Mouse (Mus musculus) hindbrain, embryonic 16.5 days (tissue): Measurements from ENCODE around the gene Uhrf1. TPM values are rescaled to one million over a fixed set of nuclear protein-coding genes. Genes with fewer than 3 reads are reported as not detected.

ENCODE experiments used
- ATAC-seq: fragments of 200-750 bp; cut with Nextera tagmentation; 2 replicates; pipeline ENCODE4 v1.8.0; 2017; ENCODE audit warnings: moderate TSS enrichment, moderate library complexity
- H3K27ac ChIP-seq: fragments of 300-500 bp; sonication (generic); 2 replicates; pipeline ENCODE4 v1.5.1; 2014; ENCODE audit warnings: low read depth, mild to moderate bottlenecking, control low read depth, low read length, moderate library complexity
- H3K27me3 ChIP-seq: fragments of 300-500 bp; sonication (generic); replicated peaks from 2 replicates; pipeline ENCODE4 v1.6.1; 2014; ENCODE audit warnings: low read length; ENCODE audit not compliant: control insufficient read depth, insufficient read depth
- H3K36me3 ChIP-seq: fragments of 300-500 bp; sonication (generic); 2 replicates; pipeline ENCODE4 v1.6.1; 2014; ENCODE audit warnings: mild to moderate bottlenecking, low read length, moderate library complexity, mixed read lengths; ENCODE audit not compliant: control insufficient read depth, insufficient read depth
- H3K4me1 ChIP-seq: fragments of 300-500 bp; sonication (generic); 2 replicates; pipeline ENCODE4 v1.6.1; 2014; ENCODE audit warnings: low read depth, low read length; ENCODE audit not compliant: control insufficient read depth, insufficient read depth
- H3K4me2 ChIP-seq: fragments of 300-500 bp; sonication (generic); 2 replicates; pipeline ENCODE4 v1.6.1; 2014; ENCODE audit warnings: mild to moderate bottlenecking, low read length, control low read depth, moderate library complexity
- H3K4me3 ChIP-seq: fragments of 300-500 bp; sonication (generic); 2 replicates; pipeline ENCODE4 v1.5.1; 2014; ENCODE audit warnings: mild to moderate bottlenecking, low read length, control low read depth, moderate library complexity
- H3K9ac ChIP-seq: fragments of 300-500 bp; sonication (generic); 2 replicates; pipeline ENCODE4 v1.6.1; 2014; ENCODE audit warnings: low read depth, mild to moderate bottlenecking, control low read depth, low read length, moderate library complexity
- H3K9me3 ChIP-seq: fragments of 300-500 bp; sonication (generic); 2 replicates; pipeline ENCODE4 v1.6.1; 2014; ENCODE audit warnings: mild to moderate bottlenecking, low read length, moderate library complexity; ENCODE audit not compliant: control insufficient read depth
- WGBS: fragments of 180-500 bp; shearing (Covaris S2); extraction: QIAGEN DNeasy Blood & Tissue Kit; methylation state at CpG from one replicate; pipeline ENCODE4 v1.1.7; 2014; 5-methylcytosine and 5-hydroxymethylcytosine counted together
- polyA plus RNA-seq: library from polyadenylated mRNA; unstranded; fragments of >200 nt; fragmentation: Nextera tagmentation; extraction: Ambion mirVana; gene quantifications from 2 replicates; pipeline ENCODE4 v1.2.1, GENCODE M21; 2015

Uhrf1 gene
- polyA plus RNA-seq, 1 experiment from 2014 or later: 23.3 TPM

DNA sequence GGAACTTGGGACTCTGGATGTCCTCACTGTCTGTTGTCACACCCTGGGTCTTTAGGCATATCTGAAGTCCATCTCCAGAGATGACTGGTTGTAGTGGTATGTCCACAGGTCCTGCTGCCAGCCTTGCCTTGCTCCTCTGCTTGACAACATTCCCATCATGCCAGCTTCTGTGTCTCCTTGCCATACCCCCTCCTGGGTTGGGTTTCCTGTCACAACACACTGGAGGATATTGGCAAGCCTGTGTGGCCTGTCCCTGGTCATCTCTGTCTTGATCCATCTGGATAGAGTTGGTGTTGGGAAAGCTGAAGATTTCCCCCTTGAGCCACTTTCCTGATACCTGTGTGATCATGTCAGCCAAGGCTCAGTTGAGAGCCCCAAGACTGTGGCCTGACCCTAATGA, 37.6 kb downstream of the Uhrf1 start:
- Histone ChIP-seq H3K9ac (no peak overlapping the region), H3K4me2 (no peak overlapping the region), H3K4me1 (peaks cover 18% of the 10 kb centered on the region), H3K27me3 (no peaks in the 10 kb centered on the region), H3K4me3 (no peak overlapping the region), H3K36me3 (no peaks in the 10 kb centered on the region), H3K9me3 (no peaks in the 10 kb centered on the region), H3K27ac (no peak overlapping the region)
- no peak for ATAC-seq

DNA sequence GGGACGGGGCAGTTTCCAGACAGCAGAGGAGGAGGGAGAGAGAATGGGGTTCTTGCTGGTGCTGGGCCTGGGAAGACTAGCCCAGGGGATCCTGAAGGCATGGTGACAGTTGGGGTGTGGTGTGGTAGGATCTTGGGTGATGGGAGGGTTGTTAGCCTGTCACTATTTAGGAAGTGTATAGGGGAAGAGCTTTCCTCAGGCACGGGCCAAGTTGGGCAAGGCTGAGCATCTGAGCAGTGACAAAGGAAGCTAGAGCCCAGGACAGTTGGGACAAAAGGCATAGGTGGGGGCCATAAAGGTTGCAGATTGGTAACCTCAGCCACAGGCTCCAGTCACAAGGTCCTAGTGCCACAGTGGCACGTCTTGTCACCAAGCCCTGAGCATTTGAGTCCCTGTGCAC, 40.3 kb downstream of the Uhrf1 start:
- Histone ChIP-seq H3K4me1 (peaks cover 11% of the 10 kb centered on the region; the same call in 1 of the 2 replicates), H3K27me3 (no peaks in the 10 kb centered on the region), H3K4me2 (no peak overlapping the region), H3K9ac (no peak overlapping the region), H3K4me3 (no peak overlapping the region), H3K36me3 (no peaks in the 10 kb centered on the region), H3K9me3 (no peaks in the 10 kb centered on the region), H3K27ac (no peak overlapping the region)
- ATAC-seq: no peak
- WGBS: 79% methylated on average over 3 of the region's 3 CpGs

DNA sequence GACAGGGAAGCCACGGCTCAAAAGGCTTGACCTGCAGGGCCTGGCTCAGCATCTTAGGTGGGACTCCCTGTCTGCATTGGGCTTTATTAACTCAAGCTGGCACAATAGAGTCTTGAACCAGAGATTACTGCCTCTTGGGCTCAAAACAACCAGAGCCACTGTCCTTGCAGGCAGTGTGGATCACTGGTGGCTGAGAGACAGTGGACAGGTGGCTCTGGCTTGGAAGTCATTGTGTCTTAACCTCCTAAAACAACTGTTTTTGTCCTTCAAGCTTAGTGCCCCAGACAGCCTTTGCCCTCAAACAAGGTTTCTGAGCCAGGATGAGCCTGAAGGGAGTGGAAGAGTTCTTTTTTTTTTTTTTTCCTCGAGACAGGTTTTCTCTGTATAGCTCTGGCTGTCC, 42.2 kb downstream of the Uhrf1 start:
- Histone ChIP-seq H3K36me3 (no peaks in the 10 kb centered on the region), H3K4me3 (no peak overlapping the region), H3K9me3 (no peaks in the 10 kb centered on the region), H3K27me3 (no peaks in the 10 kb centered on the region), H3K9ac (no peak overlapping the region), H3K27ac (no peak overlapping the region), H3K4me2 (no peak overlapping the region), H3K4me1 (peaks cover 10% of the 10 kb centered on the region; the same call in 1 of the 2 replicates)
- ATAC-seq: no peak
- WGBS: 84% methylated on average over 2 of the region's 2 CpGs

DNA sequence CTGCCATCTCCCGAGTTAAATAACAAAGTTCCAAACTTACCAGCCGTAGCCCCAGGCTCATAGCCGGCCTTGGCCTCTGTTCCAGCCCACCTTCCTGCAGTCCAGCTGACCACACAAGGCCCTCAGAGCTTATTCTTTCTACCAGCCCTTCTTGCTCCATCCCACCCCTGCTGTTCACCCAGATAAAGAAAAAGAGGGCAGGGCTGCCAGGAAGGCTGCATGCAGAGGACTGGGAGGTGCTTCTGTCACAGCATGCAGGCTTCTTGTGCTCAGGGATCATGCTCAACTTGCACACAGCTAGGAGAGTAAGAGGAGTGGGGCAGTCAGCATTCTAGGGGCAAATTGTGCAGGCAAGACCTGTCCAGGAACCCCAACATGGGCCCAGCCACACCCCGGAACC, 45.0 kb downstream of the Uhrf1 start:
- Histone ChIP-seq H3K4me1 (peaks cover 7% of the 10 kb centered on the region; the same call in 1 of the 2 replicates), H3K9me3 (no peaks in the 10 kb centered on the region), H3K27me3 (no peaks in the 10 kb centered on the region), H3K9ac (no peak overlapping the region), H3K36me3 (no peaks in the 10 kb centered on the region; the same call in 1 of the 2 replicates), H3K4me2 (no peak overlapping the region), H3K4me3 (no peak overlapping the region), H3K27ac (no peak overlapping the region)
- WGBS: 73% methylated on average over 4 of the region's 4 CpGs
- no peak for ATAC-seq

DNA sequence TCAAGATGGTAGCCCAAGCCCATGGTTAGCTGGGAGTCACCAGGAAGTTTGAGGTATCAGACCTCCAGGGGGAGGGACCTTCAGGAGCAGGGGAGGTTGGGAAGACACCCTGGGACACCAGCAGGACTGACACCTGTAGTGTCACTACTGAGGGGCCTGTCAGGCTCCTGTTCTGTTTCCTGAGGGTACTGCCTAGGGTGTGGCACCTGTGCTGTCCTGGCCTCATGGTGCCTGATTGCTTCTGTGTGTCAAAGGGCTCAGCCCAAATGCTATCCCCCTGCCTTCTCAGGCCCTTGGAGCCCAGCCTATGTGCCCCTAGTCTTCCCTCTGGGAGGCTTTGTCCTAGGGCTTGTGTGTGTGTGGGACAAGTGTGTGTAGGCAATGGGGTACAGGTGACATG, 45.5 kb downstream of the Uhrf1 start:
- peaks cover 4% of the 10 kb centered on the region for H3K36me3 ChIP-seq
- no peak for ATAC-seq
- H3K27ac ChIP-seq: no peak overlapping the region
- peaks cover 7% of the 10 kb centered on the region; the same call in 1 of the 2 replicates for H3K4me1 ChIP-seq
- H3K9me3 ChIP-seq: no peaks in the 10 kb centered on the region
- no peaks in the 10 kb centered on the region for H3K27me3 ChIP-seq
- no peak overlapping the region for H3K4me2 ChIP-seq
- no peak overlapping the region for H3K4me3 ChIP-seq
- no peak overlapping the region for H3K9ac ChIP-seq

DNA sequence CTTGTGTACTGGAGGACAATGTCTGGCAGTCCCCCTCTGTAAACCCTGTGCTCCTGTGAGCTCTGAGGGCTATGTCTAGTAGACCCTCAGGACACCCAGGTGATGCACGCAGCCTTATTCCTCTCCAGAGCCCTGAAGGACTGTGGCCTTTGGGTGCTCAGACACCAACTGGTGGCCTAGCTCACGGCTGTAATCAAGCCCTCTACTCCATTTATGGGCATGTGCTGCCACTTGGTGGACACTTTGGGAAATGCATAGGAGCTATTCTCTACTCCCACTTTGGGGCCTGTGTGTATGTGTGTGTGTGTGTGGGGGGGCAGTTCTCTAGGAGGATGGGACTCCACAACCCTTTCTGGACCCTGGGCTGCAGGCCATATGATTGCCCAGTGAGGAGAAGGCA, 47.6 kb downstream of the Uhrf1 start:
- Histone ChIP-seq H3K4me3 (no peak overlapping the region), H3K9me3 (no peaks in the 10 kb centered on the region), H3K36me3 (peaks cover 18% of the 10 kb centered on the region), H3K27ac (no peak overlapping the region), H3K9ac (0 out of 2 replicates have a peak overlapping the region, but pooled peaks have one; percentile 1), H3K4me2 (no peak overlapping the region), H3K4me1 (peaks cover 7% of the 10 kb centered on the region; the same call in 1 of the 2 replicates), H3K27me3 (no peaks in the 10 kb centered on the region)
- WGBS: 32% methylated on average over 2 of the region's 2 CpGs
- ATAC-seq: peak; percentile 41

DNA sequence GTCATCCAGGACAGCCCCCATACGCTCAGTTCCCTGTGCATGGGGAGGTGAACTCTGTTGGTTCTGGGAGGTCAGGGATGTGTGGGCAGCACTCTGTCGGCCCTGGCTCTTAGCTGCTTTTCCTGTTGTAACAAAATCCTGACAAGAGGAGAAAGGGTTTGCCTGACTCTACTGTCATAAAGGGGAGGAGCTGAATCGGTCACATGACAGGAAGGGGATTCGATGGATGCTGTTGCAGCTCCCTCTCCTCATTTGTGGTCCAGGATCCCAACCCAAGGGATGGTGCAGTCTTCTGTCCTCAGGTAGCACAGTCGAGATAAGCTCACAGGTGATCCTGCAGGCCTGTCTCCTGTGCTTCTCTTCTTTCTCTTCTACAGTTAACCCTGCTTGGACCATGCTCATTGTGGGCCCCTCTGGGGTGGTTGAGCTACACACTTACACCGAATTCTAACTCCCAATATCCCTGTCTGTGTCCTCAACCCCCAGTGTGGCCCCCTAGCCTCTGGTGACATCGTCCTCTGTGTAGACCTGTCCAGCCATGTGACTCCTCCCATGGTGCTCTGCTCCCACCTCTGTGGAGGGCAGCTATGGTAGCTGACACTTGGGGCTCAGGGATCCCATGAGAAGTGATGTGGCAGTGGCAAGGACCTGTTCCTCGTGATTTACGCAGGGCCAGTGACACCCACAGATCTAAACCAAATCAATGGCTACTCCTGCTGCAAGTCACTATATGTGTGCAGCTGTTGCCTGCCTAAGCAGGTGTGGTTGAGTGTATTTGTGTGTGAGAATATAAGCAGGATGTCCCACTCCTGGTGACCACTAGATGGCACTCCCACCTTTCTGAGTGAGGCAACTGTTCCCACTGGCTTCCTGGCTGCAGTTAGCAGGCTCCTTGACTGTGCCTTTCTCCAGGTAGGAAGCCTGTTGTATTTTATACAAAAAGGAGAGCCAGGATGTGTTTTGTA, 54.1 kb downstream of the Uhrf1 start:
- no peak overlapping the region for H3K27ac ChIP-seq
- no peak overlapping the region for H3K4me2 ChIP-seq
- H3K36me3 ChIP-seq: peaks cover 25% of the 10 kb centered on the region

DNA sequence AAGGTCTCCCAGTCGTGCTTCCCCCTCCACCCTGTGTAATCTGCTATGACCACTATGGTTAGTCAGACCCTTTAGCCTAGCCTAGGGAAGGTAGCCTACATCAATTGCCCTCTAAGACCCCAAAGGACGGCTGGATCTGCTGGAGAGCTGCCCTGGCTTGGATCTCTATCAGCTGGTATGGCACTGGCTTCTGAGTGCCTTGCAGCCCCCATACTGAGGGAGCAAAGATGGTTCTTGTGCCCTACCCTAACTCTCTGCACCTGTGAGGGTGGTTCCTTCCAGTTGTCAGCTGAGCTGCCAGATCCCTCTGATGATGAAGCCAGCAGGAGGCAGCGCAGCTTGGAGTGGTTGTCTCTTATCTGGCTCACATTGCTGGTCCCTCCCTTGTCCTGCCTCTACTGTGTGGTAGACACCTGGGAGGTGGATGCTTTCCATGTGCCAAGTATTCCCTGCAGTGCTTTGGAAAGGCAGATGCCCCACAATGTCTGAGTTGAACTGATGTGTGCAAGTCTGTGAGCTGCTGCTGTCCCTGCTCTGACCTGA, 56.1 kb downstream of the Uhrf1 start:
- Histone ChIP-seq H3K9ac (no peak overlapping the region), H3K9me3 (no peaks in the 10 kb centered on the region), H3K4me3 (no peak overlapping the region), H3K36me3 (peaks cover 19% of the 10 kb centered on the region), H3K4me2 (no peak overlapping the region), H3K27ac (no peak overlapping the region; the same call in 1 of the 2 replicates), H3K4me1 (peaks cover 16% of the 10 kb centered on the region), H3K27me3 (no peaks in the 10 kb centered on the region)
- 80% methylated on average over 3 of the region's 3 CpGs for WGBS
- ATAC-seq: no peak

More for the DNA sequence above, 54.1 kb downstream of the Uhrf1 start:
- WGBS: 70% methylated on average over 9 of the region's 9 CpGs
- H3K27me3 ChIP-seq: no peaks in the 10 kb centered on the region
- peaks cover 16% of the 10 kb centered on the region for H3K4me1 ChIP-seq
- peak; percentile 73 for ATAC-seq
- H3K4me3 ChIP-seq: no peak overlapping the region
- H3K9ac ChIP-seq: 0 out of 2 replicates have a peak overlapping the region, but pooled peaks have one; percentile 20
- H3K9me3 ChIP-seq: no peaks in the 10 kb centered on the region

DNA sequence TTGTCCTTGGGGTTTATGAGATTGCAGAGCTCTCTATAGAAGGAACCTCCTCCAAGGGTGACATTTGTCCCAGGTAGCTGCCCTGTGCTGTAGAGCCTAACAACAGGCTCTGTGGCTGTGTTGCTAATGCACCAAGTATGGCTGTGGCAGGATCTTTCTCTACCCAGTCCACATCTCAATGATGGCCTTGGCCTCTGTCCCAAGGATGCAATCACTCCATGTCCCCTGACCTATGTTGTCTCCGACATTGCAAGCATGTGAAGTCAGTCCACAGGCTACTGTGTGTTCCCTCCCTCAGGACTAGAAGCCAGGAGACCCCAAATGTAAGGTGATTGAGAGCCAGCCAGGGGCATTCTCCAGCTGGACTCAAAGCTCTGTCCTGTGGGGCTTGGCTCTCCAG, 56.7 kb downstream of the Uhrf1 start:
- no peak overlapping the region for H3K4me3 ChIP-seq
- peak overlapping the region; percentile 72 for H3K27ac ChIP-seq
- H3K4me1 ChIP-seq: peaks cover 16% of the 10 kb centered on the region
- H3K36me3 ChIP-seq: peaks cover 15% of the 10 kb centered on the region
- H3K4me2 ChIP-seq: no peak overlapping the region
- no peaks in the 10 kb centered on the region for H3K27me3 ChIP-seq
- H3K9ac ChIP-seq: no peak overlapping the region
- H3K9me3 ChIP-seq: no peaks in the 10 kb centered on the region
- WGBS: 71% methylated on average over 1 of the region's 1 CpGs
- no peak for ATAC-seq
